Mouse (Mus musculus) ES-Bruce4 (cell line): ENCODE measurements around the gene Ddit4l. TPM values are rescaled to one million over a fixed set of nuclear protein-coding genes. Genes with fewer than 3 reads are reported as not detected.
"Not testable (repeated sequence)": the region's sequence is repeated elsewhere in the genome, so short reads cannot be mapped to it uniquely, and the experiment has no call there.

Source experiments
- H3K27ac ChIP-seq: 2 replicates; pipeline ENCODE4 v1.5.1; 2012; ENCODE audit warnings: low read length, inconsistent platforms; ENCODE audit not compliant: insufficient read depth
- H3K27me3 ChIP-seq: 2 replicates; pipeline ENCODE4 v1.6.1; 2012; ENCODE audit warnings: mild to moderate bottlenecking, low read length, inconsistent platforms; ENCODE audit not compliant: control insufficient read depth, poor library complexity, insufficient read depth, severe bottlenecking
- H3K36me3 ChIP-seq: 2 replicates; pipeline ENCODE4 v1.6.1; 2012; ENCODE audit warnings: inconsistent platforms, mild to moderate bottlenecking, low read length, moderate library complexity; ENCODE audit not compliant: control insufficient read depth, poor library complexity, insufficient read depth, severe bottlenecking
- H3K4me1 ChIP-seq: one replicate; pipeline ENCODE4 v1.8.1; 2011; ENCODE audit warnings: low read length; ENCODE audit not compliant: control insufficient read depth, insufficient read depth
- H3K4me3 ChIP-seq: 2 replicates; pipeline ENCODE4 v1.5.1; 2011; ENCODE audit warnings: low read depth, mild to moderate bottlenecking, low read length
- H3K9ac ChIP-seq: 2 replicates; pipeline ENCODE4 v1.6.1; 2012; ENCODE audit warnings: low read depth, mild to moderate bottlenecking, inconsistent platforms; ENCODE audit not compliant: poor library complexity, severe bottlenecking
- H3K9me3 ChIP-seq: replicated peaks from 2 replicates; pipeline ENCODE4 v1.6.1; 2012; ENCODE audit warnings: mild to moderate bottlenecking, low read length, inconsistent platforms; ENCODE audit not compliant: control insufficient read depth, poor library complexity, insufficient read depth, severe bottlenecking
- POLR2A ChIP-seq: IDR thresholded peaks from one replicate; pipeline ENCODE4 v1.8.1; 2011; ENCODE audit warnings: low read length; ENCODE audit not compliant: insufficient read depth
- polyA plus RNA-seq: library from polyadenylated mRNA; stranded (reverse); fragments of >200 nt; gene quantifications from 2 replicates; pipeline ENCODE4 v1.2.4, GENCODE M21; 2011; ENCODE audit warnings: low read depth; ENCODE audit not compliant: missing spikeins, insufficient read depth, insufficient read length

Gene Ddit4l
- polyA plus RNA-seq, 1 experiment, result 13.9 TPM

- no peak overlapping the region for H3K9ac ChIP-seq
- H3K4me1 ChIP-seq, result no peaks in the 10 kb centered on the region
- no peak overlapping the region for H3K4me3 ChIP-seq
- TF ChIP-seq POLR2A, result no peak
- H3K36me3 ChIP-seq, result no peaks in the 10 kb centered on the region
- H3K27me3 ChIP-seq, result no peaks in the 10 kb centered on the region
- no peak overlapping the region for H3K27ac ChIP-seq
- H3K9me3 ChIP-seq, result no peaks in the 10 kb centered on the region
Observed at GRCm38 (mm10) chr3:137652853-137653252, 31.4 kb downstream of the Ddit4l start.

GRCm38 (mm10) chr3:137671224-137671623 lies 49.8 kb downstream of the Ddit4l start, which contains the start of gene Gm21962:
Gm21962 (plus strand) TSS chr3:137671524.
- H3K36me3 ChIP-seq, H3K4me3 ChIP-seq, H3K9ac ChIP-seq, H3K27ac ChIP-seq, H3K4me1 ChIP-seq, H3K9me3 ChIP-seq, H3K27me3 ChIP-seq: not testable (repeated sequence)

Other genes starting within 250 kb of the Ddit4l start
- gene Gm21962, start 49.9 kb downstream of the Ddit4l start, polyA plus RNA-seq, result not detected in 2 replicates
- gene H2afz, start 242.9 kb downstream of the Ddit4l start, polyA plus RNA-seq, result 629 and 682 TPM in 2 replicates
- gene Dnajb14, start 246.1 kb downstream of the Ddit4l start, polyA plus RNA-seq, result 9.3 and 10.5 TPM in 2 replicates